Mouse (Mus musculus) heart, adult 8-10 months (tissue): Measurements from ENCODE around the gene Nhlrc1. TPM values are rescaled to one million over a fixed set of nuclear protein-coding genes. Genes with fewer than 3 reads are reported as not detected.

Experiments
- DNase-seq: peaks from one replicate; pipeline ENCODE4 v3.0.0; 2022; ENCODE audit warnings: low spot score
- total RNA-seq, 4 experiments: library from RNA; stranded (reverse); gene quantifications; 2 replicates each; pipeline ENCODE4 v1.2.4; 2022

Nhlrc1 gene
- 1 to 10 TPM; 6.5 to 7.1 (median 6.7) TPM for total RNA-seq

- peak; percentile 67 for DNase-seq
Observed at GRCm38 (mm10) chr13:47014334-47015194, at the start of gene Nhlrc1. Nhlrc1 (minus strand) TSS chr13:47014850.

- no peak for DNase-seq
Observed at GRCm38 (mm10) chr13:47063985-47064760, 49.5 kb upstream of the Nhlrc1 start.

- no peak for DNase-seq
Observed at GRCm38 (mm10) chr13:47062756-47063155, 48.1 kb upstream of the Nhlrc1 start.

GRCm38 (mm10) chr13:47056781-47057180, 42.1 kb upstream of the Nhlrc1 start:
- DNase-seq, result no peak

GRCm38 (mm10) chr13:47056126-47056525, 41.5 kb upstream of the Nhlrc1 start:
- no peak for DNase-seq

- no peak for DNase-seq
Observed at GRCm38 (mm10) chr13:47053971-47054370, 39.3 kb upstream of the Nhlrc1 start.

- DNase-seq, result no peak
Observed at GRCm38 (mm10) chr13:47050009-47050408, 35.4 kb upstream of the Nhlrc1 start.

- peak; percentile 38 for DNase-seq
Observed at GRCm38 (mm10) chr13:47047996-47048395, 33.3 kb upstream of the Nhlrc1 start.

- DNase-seq, result no peak
Observed at GRCm38 (mm10) chr13:47044617-47044947, 29.9 kb upstream of the Nhlrc1 start, which contains the start of gene Tpmt. Tpmt (minus strand) TSS chr13:47044737.

GRCm38 (mm10) chr13:47043833-47044616, 29.4 kb upstream of the Nhlrc1 start:
- peak; percentile 21 for DNase-seq

- peak; percentile 98 for DNase-seq
Observed at GRCm38 (mm10) chr13:47043030-47043680, 28.5 kb upstream of the Nhlrc1 start, which contains the start of gene Kdm1b. Kdm1b (plus strand) TSS chr13:47043499.

- DNase-seq, result peak; percentile 14
Observed at GRCm38 (mm10) chr13:47042024-47042633, 27.5 kb upstream of the Nhlrc1 start.

GRCm38 (mm10) chr13:47040061-47040460, 25.4 kb upstream of the Nhlrc1 start:
- DNase-seq, result no peak

GRCm38 (mm10) chr13:47037946-47038345, 23.3 kb upstream of the Nhlrc1 start:
- DNase-seq, result no peak

GRCm38 (mm10) chr13:47033602-47034001, 19.0 kb upstream of the Nhlrc1 start:
- no peak for DNase-seq

- no peak for DNase-seq
Observed at GRCm38 (mm10) chr13:47030376-47031107, 15.9 kb upstream of the Nhlrc1 start.

GRCm38 (mm10) chr13:47020798-47021197, 6.1 kb upstream of the Nhlrc1 start:
- no peak for DNase-seq

GRCm38 (mm10) chr13:47019774-47020173, 5.1 kb upstream of the Nhlrc1 start:
- DNase-seq, result no peak

- DNase-seq, result peak; percentile 33
Observed at GRCm38 (mm10) chr13:47017259-47017658, 2.6 kb upstream of the Nhlrc1 start.

- DNase-seq, result no peak
Observed at GRCm38 (mm10) chr13:47015195-47015501, 498 bp upstream of the Nhlrc1 start.
